8 mouse cellular contexts compared by ENCODE assay signal in the genomic region with DNA sequence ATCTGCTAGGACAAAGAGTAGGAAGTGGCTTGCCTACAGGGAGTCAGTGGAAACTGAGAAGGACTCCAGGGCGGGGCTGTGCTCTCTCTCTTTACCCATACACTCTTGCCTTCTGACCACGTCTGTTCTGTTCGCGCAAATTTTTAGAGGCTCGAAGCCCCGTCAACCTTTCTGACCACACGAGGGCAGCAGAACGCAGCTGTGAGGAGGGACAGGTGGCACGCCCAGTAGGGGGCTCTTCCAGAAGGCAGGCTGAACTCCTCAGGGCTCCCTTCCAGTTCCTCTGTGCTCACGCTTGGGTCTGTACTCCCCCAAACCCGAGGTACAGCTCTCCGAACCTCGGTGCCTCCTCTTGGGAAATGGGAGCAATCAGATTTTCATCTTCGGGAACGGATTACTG.
DNase-seq lines count a peak whose midpoint lies in the region; TF ChIP-seq lines count a peak whose summit lies in the region.

No protein-coding gene starts in this region.

- H3K4me1 ChIP-seq in heart, embryonic 10.5 days, result peaks cover 13% of the 10 kb centered on the region
- H3K4me1 ChIP-seq in lung, adult 2 months (ENCODE audit: control insufficient read depth, insufficient read depth, low read length), result peaks cover 7% of the 10 kb centered on the region; the same call in 1 of the 2 replicates

- H3K36me3 ChIP-seq in heart, embryonic 10.5 days, result no peaks in the 10 kb centered on the region

- H3K27ac ChIP-seq in heart, embryonic 10.5 days, result no peak overlapping the region

- no peak for TF ChIP-seq POLR2A in lung, adult 2 months (IDR thresholded peaks at IDR 0.05; ENCODE audit: borderline replicate concordance, extremely low read depth, low read depth, low read length)

- H3K9me3 ChIP-seq in heart, embryonic 10.5 days, result no peaks in the 10 kb centered on the region

- WGBS in heart, embryonic 10.5 days, result 4% methylated on average over 15 of the region's 15 CpGs
- WGBS in lung, adult 2 months, result 4% methylated on average over 15 of the region's 15 CpGs

- no peak overlapping the region for H3K4me3 ChIP-seq in heart, embryonic 10.5 days
- no peak overlapping the region for H3K4me3 ChIP-seq in lung, adult 2 months (replicated peaks; ENCODE audit: extremely low read depth, low read depth, low read length)

- peak; percentile 74 for DNase-seq in 416B (ENCODE audit: low read depth)
- DNase-seq in adrenal gland, adult 8-10 months, result peak; percentile 41
- peak; percentile 81 for DNase-seq in embryo, embryonic 11.5 days (ENCODE audit: low read depth, low spot score)
- DNase-seq in heart, embryonic 10.5 days (ENCODE audit: low spot score), result peak; percentile 89
- DNase-seq in layer of hippocampus, adult 11-12 months (ENCODE audit: low spot score), result peak; percentile 84
- DNase-seq in lung, adult 2 months, result peak; percentile 77
- peak; percentile 81 for DNase-seq in ovary, postnatal 14 days (ENCODE audit: low spot score)
- peak; percentile 87 for DNase-seq in thymus, postnatal 0 days (ENCODE audit: low spot score)

- peaks cover 100% of the 10 kb centered on the region for H3K27me3 ChIP-seq in heart, embryonic 10.5 days (ENCODE audit: insufficient read depth, poor library complexity, severe bottlenecking)

- TF ChIP-seq CTCF in lung, adult 2 months (IDR thresholded peaks at IDR 0.05; ENCODE audit: insufficient read depth, low read length), result peak; percentile 90
